Mouse (Mus musculus): ENCODE results near the gene Phactr2. TPM values are rescaled to one million over a fixed set of nuclear protein-coding genes. Genes with fewer than 3 reads are reported as not detected.
A peak's percentile ranks its signal among the peaks of the same experiment; 100 is the strongest.
"Not testable (repeated sequence)": the region's sequence is repeated elsewhere in the genome, so short reads cannot be mapped to it uniquely, and the experiment has no call there.

The Phactr2 gene
- 17.5 and 18.7 TPM in 2 replicates for polyA plus RNA-seq (2015; fragmentation: Nextera tagmentation; extraction: Ambion mirVana)

GRCm38 (mm10) chr10:13473833-13474567 is at the start of gene Phactr2:
Gene Phactr2 (minus strand): TSS chr10:13474412.
- H3K4me1 ChIP-seq (replicated peaks), result peaks cover 15% of the 10 kb centered on the region; the same call in 1 of the 2 replicates
- ATAC-seq, result peak; percentile 89
- H3K4me3 ChIP-seq (replicated peaks), result peak within 1 kb of the TSS; percentile 73
- H3K9me3 ChIP-seq, result no peaks in the 10 kb centered on the region
- no peaks in the 10 kb centered on the region for H3K27me3 ChIP-seq (replicated peaks)
- no peaks in the 10 kb centered on the region for H3K36me3 ChIP-seq
- H3K27ac ChIP-seq, result peak within 1 kb of the TSS; percentile 74
- H3K4me2 ChIP-seq (replicated peaks), result peak within 1 kb of the TSS; percentile 98
- H3K9ac ChIP-seq, result peak within 1 kb of the TSS; percentile 76
- under 1% methylated on average over 63 of the region's 71 CpGs for WGBS

- H3K4me1 ChIP-seq (replicated peaks), result no peaks in the 10 kb centered on the region
- H3K4me2 ChIP-seq (replicated peaks), result no peak overlapping the region
- no peaks in the 10 kb centered on the region for H3K9me3 ChIP-seq
- ATAC-seq, result no peak
- 0 out of 2 replicates have a peak, but pooled peaks cover under 1% of the 10 kb centered on the region for H3K36me3 ChIP-seq
- WGBS, result 43% methylated on average over 4 of the region's 4 CpGs
- no peak overlapping the region for H3K9ac ChIP-seq
- no peaks in the 10 kb centered on the region for H3K27me3 ChIP-seq (replicated peaks)
- H3K4me3 ChIP-seq (replicated peaks), result no peak overlapping the region
- H3K27ac ChIP-seq, result no peak overlapping the region
These were observed 47.6 kb upstream of the Phactr2 start for GRCm38 (mm10) chr10:13521857-13522256.

- Histone ChIP-seq H3K27me3 (replicated peaks) (no peaks in the 10 kb centered on the region), H3K9ac (no peak overlapping the region), H3K4me2 (replicated peaks) (peak overlapping the region; percentile 85; the same call in 1 of the 2 replicates), H3K9me3 (no peaks in the 10 kb centered on the region), H3K36me3 (no peaks in the 10 kb centered on the region), H3K4me3 (replicated peaks) (no peak overlapping the region), H3K27ac (no peak overlapping the region), H3K4me1 (replicated peaks) (no peaks in the 10 kb centered on the region; the same call in none of the 2 replicates)
- 82% methylated on average over 8 of the region's 8 CpGs for WGBS
- peak; percentile 11; the same call in 1 of the 2 replicates for ATAC-seq
These were observed 28.2 kb upstream of the Phactr2 start for GRCm38 (mm10) chr10:13502371-13502770.

DNA sequence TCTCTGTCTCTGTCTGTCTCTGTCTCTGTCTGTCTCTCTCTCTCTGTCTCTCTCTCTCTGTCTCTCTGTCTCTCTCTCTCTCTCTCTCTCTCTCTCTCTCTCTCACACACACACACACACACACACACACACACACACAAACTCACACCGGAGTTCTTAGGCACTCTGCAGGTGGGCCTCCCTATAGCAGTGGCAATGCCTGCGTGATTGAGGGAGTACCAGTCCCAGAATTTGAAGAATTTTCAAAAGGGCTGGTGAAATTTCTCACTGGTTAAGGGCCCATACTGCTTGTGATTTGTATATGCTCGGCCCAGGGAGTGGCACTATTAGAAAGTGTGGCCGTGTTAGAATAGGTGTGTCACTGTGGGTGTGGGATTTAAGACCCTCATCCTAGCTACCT is 27.3 kb upstream of the Phactr2 start:
- H3K27ac ChIP-seq; H3K27me3 ChIP-seq (replicated peaks); H3K4me1 ChIP-seq (replicated peaks); H3K9me3 ChIP-seq; H3K36me3 ChIP-seq: not testable (repeated sequence)
- Histone ChIP-seq H3K4me2 (replicated peaks) (peak overlapping the region; percentile 85), H3K4me3 (replicated peaks) (peak overlapping the region; percentile 64), H3K9ac (peak overlapping the region; percentile 65)
- 40% methylated on average over 4 of the region's 4 CpGs for WGBS
- 0 out of 2 replicates have a peak, but pooled peaks have one; percentile 10 for ATAC-seq

DNA sequence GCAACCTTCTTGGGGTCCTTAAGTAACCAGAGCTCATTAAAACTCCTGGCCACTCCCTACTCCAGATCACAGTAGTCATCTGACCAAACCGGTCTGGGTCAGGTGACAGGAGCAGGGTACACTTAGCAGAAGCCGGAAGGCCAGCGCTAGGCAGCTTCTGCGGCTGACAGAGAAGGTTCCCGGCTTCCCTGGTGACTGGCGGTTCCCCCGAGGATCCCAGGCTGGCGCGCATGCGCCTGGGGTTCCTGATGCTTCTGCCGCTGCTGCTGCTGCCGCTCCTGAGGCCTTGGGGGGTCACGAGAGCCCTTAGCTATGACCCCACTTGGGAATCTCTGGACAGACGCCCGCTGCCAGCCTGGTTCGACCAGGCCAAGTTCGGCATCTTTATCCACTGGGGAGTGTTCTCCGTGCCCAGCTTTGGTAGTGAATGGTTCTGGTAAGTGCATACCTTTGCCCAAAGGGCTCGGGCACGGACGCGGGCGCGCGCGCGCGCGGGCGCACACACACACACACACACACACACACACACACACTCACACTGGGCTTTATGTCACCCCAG is 26.8 kb upstream of the Phactr2 start:
- peak overlapping the region; percentile 65 for H3K9ac ChIP-seq
- H3K9me3 ChIP-seq, result no peaks in the 10 kb centered on the region
- no peaks in the 10 kb centered on the region for H3K36me3 ChIP-seq
- H3K4me1 ChIP-seq (replicated peaks), result no peaks in the 10 kb centered on the region; the same call in none of the 2 replicates
- peak; percentile 98 for ATAC-seq
- peak overlapping the region; percentile 64 for H3K4me3 ChIP-seq (replicated peaks)
- H3K27ac ChIP-seq, result peak overlapping the region; percentile 34; the same call in 1 of the 2 replicates
- peak overlapping the region; percentile 85 for H3K4me2 ChIP-seq (replicated peaks)
- WGBS, result under 1% methylated on average over 30 of the region's 30 CpGs
- H3K27me3 ChIP-seq (replicated peaks), result no peaks in the 10 kb centered on the region

- ATAC-seq, result peak; percentile 32; the same call in 1 of the 2 replicates
- WGBS, result 47% methylated on average over 9 of the region's 9 CpGs
- H3K27ac ChIP-seq, result peak overlapping the region; percentile 34; the same call in 1 of the 2 replicates
These were observed 26.3 kb upstream of the Phactr2 start for GRCm38 (mm10) chr10:13500473-13500872.

GRCm38 (mm10) chr10:13499331-13499730 is 25.1 kb upstream of the Phactr2 start, which contains the start of gene Fuca2:
Gene Fuca2 (plus strand): TSS chr10:13499540.
- Histone ChIP-seq H3K4me3 (replicated peaks) (no peak within 1 kb of the TSS), H3K36me3 (no peaks in the 10 kb centered on the region), H3K27me3 (replicated peaks) (no peaks in the 10 kb centered on the region), H3K4me2 (replicated peaks) (peak within 1 kb of the TSS; percentile 85; the same call in 1 of the 2 replicates), H3K27ac (no peak within 1 kb of the TSS), H3K4me1 (replicated peaks) (no peaks in the 10 kb centered on the region; the same call in none of the 2 replicates), H3K9ac (no peak within 1 kb of the TSS), H3K9me3 (no peaks in the 10 kb centered on the region)
- ATAC-seq, result no peak
- WGBS, result 79% methylated on average over 2 of the region's 2 CpGs

More at GRCm38 (mm10) chr10:13500473-13500872, 26.3 kb upstream of the Phactr2 start:
- Histone ChIP-seq H3K4me1 (replicated peaks) (no peaks in the 10 kb centered on the region; the same call in none of the 2 replicates), H3K36me3 (no peaks in the 10 kb centered on the region), H3K4me3 (replicated peaks) (peak overlapping the region; percentile 64; the same call in 1 of the 2 replicates), H3K9me3 (no peaks in the 10 kb centered on the region), H3K9ac (no peak overlapping the region), H3K4me2 (replicated peaks) (peak overlapping the region; percentile 85), H3K27me3 (replicated peaks) (no peaks in the 10 kb centered on the region)

- Histone ChIP-seq H3K9me3 (no peaks in the 10 kb centered on the region), H3K4me1 (replicated peaks) (no peaks in the 10 kb centered on the region; the same call in none of the 2 replicates), H3K27me3 (replicated peaks) (no peaks in the 10 kb centered on the region), H3K4me2 (replicated peaks) (no peak overlapping the region), H3K4me3 (replicated peaks) (no peak overlapping the region), H3K27ac (no peak overlapping the region), H3K9ac (no peak overlapping the region), H3K36me3 (no peaks in the 10 kb centered on the region)
- no peak for ATAC-seq
- 86% methylated on average over 3 of the region's 3 CpGs for WGBS
These were observed 22.1 kb upstream of the Phactr2 start for GRCm38 (mm10) chr10:13496315-13496714.

- ATAC-seq, result peak; percentile 87
- Histone ChIP-seq H3K27ac (no peak overlapping the region), H3K4me1 (replicated peaks) (no peaks in the 10 kb centered on the region), H3K36me3 (no peaks in the 10 kb centered on the region), H3K27me3 (replicated peaks) (no peaks in the 10 kb centered on the region), H3K4me3 (replicated peaks) (no peak overlapping the region), H3K9ac (no peak overlapping the region), H3K9me3 (no peaks in the 10 kb centered on the region), H3K4me2 (replicated peaks) (no peak overlapping the region)
- 80% methylated on average over 9 of the region's 9 CpGs for WGBS
These were observed 19.9 kb upstream of the Phactr2 start for GRCm38 (mm10) chr10:13493978-13494686.

GRCm38 (mm10) chr10:13489671-13490070 is 15.5 kb upstream of the Phactr2 start:
- Histone ChIP-seq H3K27me3 (replicated peaks) (no peaks in the 10 kb centered on the region), H3K27ac (no peak overlapping the region), H3K4me2 (replicated peaks) (no peak overlapping the region), H3K9ac (no peak overlapping the region), H3K9me3 (no peaks in the 10 kb centered on the region), H3K4me3 (replicated peaks) (no peak overlapping the region), H3K4me1 (replicated peaks) (no peaks in the 10 kb centered on the region), H3K36me3 (no peaks in the 10 kb centered on the region)
- no peak for ATAC-seq
- 72% methylated on average over 6 of the region's 6 CpGs for WGBS

- Histone ChIP-seq H3K36me3 (no peaks in the 10 kb centered on the region), H3K4me2 (replicated peaks) (no peak overlapping the region), H3K27me3 (replicated peaks) (no peaks in the 10 kb centered on the region), H3K27ac (no peak overlapping the region), H3K9ac (no peak overlapping the region), H3K9me3 (no peaks in the 10 kb centered on the region), H3K4me1 (replicated peaks) (no peaks in the 10 kb centered on the region), H3K4me3 (replicated peaks) (no peak overlapping the region)
- 72% methylated on average over 4 of the region's 4 CpGs for WGBS
- ATAC-seq, result no peak
These were observed 11.7 kb upstream of the Phactr2 start for GRCm38 (mm10) chr10:13485958-13486357.

- no peak for ATAC-seq
- no peak overlapping the region for H3K4me2 ChIP-seq (replicated peaks)
- H3K4me1 ChIP-seq (replicated peaks), result peaks cover 8% of the 10 kb centered on the region; the same call in 1 of the 2 replicates
- H3K27me3 ChIP-seq (replicated peaks), result no peaks in the 10 kb centered on the region
- 79% methylated on average over 6 of the region's 6 CpGs for WGBS
- no peak overlapping the region for H3K4me3 ChIP-seq (replicated peaks)
- H3K27ac ChIP-seq, result no peak overlapping the region
- no peaks in the 10 kb centered on the region for H3K36me3 ChIP-seq
- H3K9ac ChIP-seq, result no peak overlapping the region
- no peaks in the 10 kb centered on the region for H3K9me3 ChIP-seq
These were observed 5.1 kb upstream of the Phactr2 start for GRCm38 (mm10) chr10:13479341-13479740.

All from intestine, embryonic 15.5 days (tissue).